Mouse (Mus musculus): ENCODE measurements around the gene Lrba.

Gene Lrba

GRCm38 (mm10) chr3:86668146-86668545, 443.7 kb downstream of the Lrba start:
- DNase-seq (ENCODE audit: low spot score in 2 of 2): no peak

- no peak for DNase-seq (ENCODE audit: low spot score in 2 of 2)
Measured at GRCm38 (mm10) chr3:86677573-86678155, 453.2 kb downstream of the Lrba start.

GRCm38 (mm10) chr3:86687571-86688209, 463.2 kb downstream of the Lrba start:
- DNase-seq (ENCODE audit: low spot score in 2 of 2): no peak

- DNase-seq (ENCODE audit: low spot score in 2 of 2): no peak
Measured at GRCm38 (mm10) chr3:86688438-86688837, 464.0 kb downstream of the Lrba start.

- DNase-seq (ENCODE audit: low spot score in 2 of 2): no peak
Measured at GRCm38 (mm10) chr3:86689305-86689704, 464.8 kb downstream of the Lrba start.

- DNase-seq (ENCODE audit: low spot score in 2 of 2): no peak
Measured at GRCm38 (mm10) chr3:86692779-86693178, 468.3 kb downstream of the Lrba start.

GRCm38 (mm10) chr3:86693553-86693952, 469.1 kb downstream of the Lrba start:
- DNase-seq (ENCODE audit: low spot score in 2 of 2): no peak

GRCm38 (mm10) chr3:86698947-86699346, 474.5 kb downstream of the Lrba start:
- no peak for DNase-seq (ENCODE audit: low spot score in 2 of 2)

- DNase-seq (ENCODE audit: low spot score in 2 of 2): no peak
Measured at GRCm38 (mm10) chr3:86701163-86701563, 476.7 kb downstream of the Lrba start.

- no peak for DNase-seq (ENCODE audit: low spot score in 2 of 2)
Measured at GRCm38 (mm10) chr3:86709472-86709871, 485.0 kb downstream of the Lrba start.

- DNase-seq (ENCODE audit: low spot score in 2 of 2): no peak
Measured at GRCm38 (mm10) chr3:86711530-86711929, 487.1 kb downstream of the Lrba start.

- no peak for DNase-seq (ENCODE audit: low spot score in 2 of 2)
Measured at GRCm38 (mm10) chr3:86712758-86713157, 488.3 kb downstream of the Lrba start.

- DNase-seq (ENCODE audit: low spot score in 2 of 2): no peak
Measured at GRCm38 (mm10) chr3:86714446-86714845, 490.0 kb downstream of the Lrba start.

- DNase-seq (ENCODE audit: low spot score in 2 of 2): no peak
Measured at GRCm38 (mm10) chr3:86723415-86724298, 499.2 kb downstream of the Lrba start.

GRCm38 (mm10) chr3:86725113-86725512, 500.6 kb downstream of the Lrba start:
- no peak for DNase-seq (ENCODE audit: low spot score in 2 of 2)

GRCm38 (mm10) chr3:86738831-86739230, 514.4 kb downstream of the Lrba start:
- no peak for DNase-seq (ENCODE audit: low spot score in 2 of 2)

- DNase-seq (ENCODE audit: low spot score in 2 of 2): no peak
Measured at GRCm38 (mm10) chr3:86739745-86740144, 515.3 kb downstream of the Lrba start.

GRCm38 (mm10) chr3:86745348-86745747, 520.9 kb downstream of the Lrba start:
- DNase-seq (ENCODE audit: low spot score in 2 of 2): no peak

- no peak for DNase-seq (ENCODE audit: low spot score in 2 of 2)
Measured at GRCm38 (mm10) chr3:86745769-86746512, 521.5 kb downstream of the Lrba start.

GRCm38 (mm10) chr3:86750652-86751051, 526.2 kb downstream of the Lrba start:
- DNase-seq (ENCODE audit: low spot score in 2 of 2): no peak

GRCm38 (mm10) chr3:86754178-86754577, 529.7 kb downstream of the Lrba start:
- no peak for DNase-seq (ENCODE audit: low spot score in 2 of 2)
